Mouse (Mus musculus) olfactory bulb, adult 2 months (tissue): ENCODE data around the gene Mapt. TPM values are rescaled to one million over a fixed set of nuclear protein-coding genes. Genes with fewer than 3 reads are reported as not detected.

ENCODE experiments used
- H3K27ac ChIP-seq: fragments of 200-500 bp; 2 replicates; pipeline ENCODE4 v1.5.1; 2012; ENCODE audit warnings: low read depth, low read length; ENCODE audit not compliant: insufficient read depth
- H3K4me1 ChIP-seq: fragments of 200-500 bp; 2 replicates; pipeline ENCODE4 v1.6.1; 2012; ENCODE audit warnings: low read length; ENCODE audit not compliant: control insufficient read depth, insufficient read depth
- H3K4me3 ChIP-seq: fragments of 200-500 bp; 2 replicates; pipeline ENCODE4 v1.5.1; 2012; ENCODE audit warnings: mild to moderate bottlenecking, low read depth, low read length, moderate library complexity; ENCODE audit not compliant: insufficient read depth
- CTCF ChIP-seq: fragments of 200-500 bp; IDR thresholded peaks from 2 replicates; pipeline ENCODE4 v1.5.1; 2012; ENCODE audit warnings: low read depth, mild to moderate bottlenecking, low read length, moderate library complexity; ENCODE audit not compliant: insufficient read depth
- POLR2A ChIP-seq: fragments of 200-500 bp; IDR thresholded peaks from 2 replicates; pipeline ENCODE4 v1.6.1; 2012; ENCODE audit warnings: mild to moderate bottlenecking, low read depth, low read length, moderate library complexity; ENCODE audit not compliant: insufficient read depth
- WGBS: fragments of 180-500 bp; shearing (Covaris S2); methylation state at CpG from one replicate; pipeline ENCODE4 v1.1.7; 2018; 5-methylcytosine and 5-hydroxymethylcytosine counted together
- polyA plus RNA-seq: library from polyadenylated mRNA; stranded (reverse); fragments of >200 nt; gene quantifications from 2 replicates; pipeline ENCODE4 v1.2.4, GENCODE M21; 2012; ENCODE audit warnings: low replicate concordance; ENCODE audit not compliant: missing spikeins, insufficient read depth, insufficient read length

Mapt gene
- polyA plus RNA-seq = 637 TPM in 1 of 2 replicates, not detected in the other

- Histone ChIP-seq H3K27ac (peak within 1 kb of the TSS; percentile 93), H3K4me3 (peak within 1 kb of the TSS; percentile 93), H3K4me1 (peaks cover 25% of the 10 kb centered on the region)
- WGBS = under 1% methylated on average over 83 of the region's 94 CpGs
- TF ChIP-seq POLR2A = peak; percentile 16
- TF ChIP-seq CTCF = peak; percentile 71
Measured at GRCm38 (mm10) chr11:104231041-104231911, at the start of gene Mapt. Gene Mapt, plus strand, starts transcription at chr11:104231390.

- TF ChIP-seq CTCF (no peak), POLR2A (no peak)
- Histone ChIP-seq H3K4me3 (no peak overlapping the region), H3K27ac (no peak overlapping the region), H3K4me1 (peaks cover 9% of the 10 kb centered on the region)
- 70% methylated on average over 3 of the region's 3 CpGs for WGBS
Measured at GRCm38 (mm10) chr11:104182141-104182540, 49.0 kb upstream of the Mapt start.

- WGBS = 84% methylated on average over 13 of the region's 13 CpGs
- TF ChIP-seq POLR2A (no peak), CTCF (no peak)
- Histone ChIP-seq H3K4me1 (0 out of 2 replicates have a peak, but pooled peaks cover 2% of the 10 kb centered on the region), H3K27ac (no peak within 1 kb of the TSS), H3K4me3 (no peak within 1 kb of the TSS)
Measured at GRCm38 (mm10) chr11:104186135-104186836, 44.9 kb upstream of the Mapt start, which contains the start of gene Sppl2c. Gene Sppl2c, plus strand, starts transcription at chr11:104186327.

- WGBS = 71% methylated on average over 9 of the region's 9 CpGs
- Histone ChIP-seq H3K4me3 (no peak overlapping the region), H3K27ac (no peak overlapping the region), H3K4me1 (0 out of 2 replicates have a peak, but pooled peaks cover 2% of the 10 kb centered on the region)
- TF ChIP-seq CTCF = no peak
- TF ChIP-seq POLR2A = no peak
Measured at GRCm38 (mm10) chr11:104186837-104187150, 44.4 kb upstream of the Mapt start.

- Histone ChIP-seq H3K4me1 (0 out of 2 replicates have a peak, but pooled peaks cover 2% of the 10 kb centered on the region), H3K4me3 (no peak overlapping the region), H3K27ac (no peak overlapping the region)
- 95% methylated on average over 10 of the region's 10 CpGs for WGBS
- TF ChIP-seq CTCF (no peak), POLR2A (no peak)
Measured at GRCm38 (mm10) chr11:104187766-104188165, 43.4 kb upstream of the Mapt start.

GRCm38 (mm10) chr11:104190008-104190407 is 41.2 kb upstream of the Mapt start:
- Histone ChIP-seq H3K27ac (no peak overlapping the region), H3K4me3 (no peak overlapping the region), H3K4me1 (0 out of 2 replicates have a peak, but pooled peaks cover 2% of the 10 kb centered on the region)
- TF ChIP-seq CTCF (no peak), POLR2A (no peak)
- WGBS = 71% methylated on average over 2 of the region's 2 CpGs

GRCm38 (mm10) chr11:104195382-104195781 is 35.8 kb upstream of the Mapt start:
- Histone ChIP-seq H3K27ac (no peak overlapping the region), H3K4me3 (no peak overlapping the region), H3K4me1 (0 out of 2 replicates have a peak, but pooled peaks cover 2% of the 10 kb centered on the region)
- WGBS = 71% methylated on average over 11 of the region's 11 CpGs
- TF ChIP-seq POLR2A (no peak), CTCF (no peak)

- WGBS = 7% methylated on average over 9 of the region's 9 CpGs
Measured at GRCm38 (mm10) chr11:104195791-104196190, 35.4 kb upstream of the Mapt start.

GRCm38 (mm10) chr11:104197861-104198260 is 33.3 kb upstream of the Mapt start:
- no peak overlapping the region for H3K4me3 ChIP-seq
- no peak overlapping the region for H3K27ac ChIP-seq
- TF ChIP-seq CTCF = no peak
- TF ChIP-seq POLR2A = no peak
- H3K4me1 ChIP-seq = no peaks in the 10 kb centered on the region
- WGBS = 37% methylated on average over 10 of the region's 10 CpGs

More at GRCm38 (mm10) chr11:104195791-104196190, 35.4 kb upstream of the Mapt start:
- Histone ChIP-seq H3K4me1 (no peaks in the 10 kb centered on the region), H3K4me3 (no peak overlapping the region), H3K27ac (no peak overlapping the region)
- TF ChIP-seq CTCF = no peak
- no peak for TF ChIP-seq POLR2A
